Mouse (Mus musculus) hindbrain, embryonic 12.5 days (tissue): ENCODE measurements around the gene Shisa5. TPM values are rescaled to one million over a fixed set of nuclear protein-coding genes. Genes with fewer than 3 reads are reported as not detected.

Source experiments
- ATAC-seq: fragments of 200-750 bp; cut with Nextera tagmentation; 2 replicates; pipeline ENCODE4 v1.8.0; 2017; ENCODE audit warnings: moderate TSS enrichment; ENCODE audit not compliant: low FRiP score
- H3K27ac ChIP-seq: fragments of 300-500 bp; sonication (generic); 2 replicates; pipeline ENCODE4 v1.5.1; 2016; ENCODE audit warnings: mild to moderate bottlenecking
- H3K27me3 ChIP-seq: fragments of 300-500 bp; sonication (generic); 2 replicates; pipeline ENCODE4 v1.6.1; 2016; ENCODE audit warnings: mild to moderate bottlenecking
- H3K36me3 ChIP-seq: fragments of 300-500 bp; sonication (generic); 2 replicates; pipeline ENCODE4 v1.6.1; 2016; ENCODE audit warnings: mild to moderate bottlenecking
- H3K4me1 ChIP-seq: fragments of 300-500 bp; sonication (generic); 2 replicates; pipeline ENCODE4 v1.6.1; 2016
- H3K4me2 ChIP-seq: fragments of 300-500 bp; sonication (generic); replicated peaks from 2 replicates; pipeline ENCODE4 v1.6.1; 2016; ENCODE audit warnings: mild to moderate bottlenecking
- H3K4me3 ChIP-seq: fragments of 300-500 bp; sonication (generic); 2 replicates; pipeline ENCODE4 v1.5.1; 2016; ENCODE audit warnings: mild to moderate bottlenecking
- H3K9ac ChIP-seq: fragments of 300-500 bp; sonication (generic); 2 replicates; pipeline ENCODE4 v1.6.1; 2016; ENCODE audit warnings: mild to moderate bottlenecking, moderate library complexity
- H3K9me3 ChIP-seq: fragments of 300-500 bp; sonication (generic); replicated peaks from 2 replicates; pipeline ENCODE4 v1.6.1; 2016; ENCODE audit warnings: mild to moderate bottlenecking
- WGBS: fragments of 180-500 bp; shearing (Covaris S2); methylation state at CpG from one replicate; pipeline ENCODE4 v1.1.7; 2016; 5-methylcytosine and 5-hydroxymethylcytosine counted together
- polyA plus RNA-seq: library from polyadenylated mRNA; unstranded; fragments of >200 nt; fragmentation: Nextera tagmentation; extraction: Ambion mirVana; gene quantifications from 2 replicates; pipeline ENCODE4 v1.2.1, GENCODE M21; 2016

Shisa5 gene
- polyA plus RNA-seq, 1 experiment from 2014 or later: 52.3 TPM

- Histone ChIP-seq H3K36me3 (peaks cover 47% of the 10 kb centered on the region), H3K9me3 (no peaks in the 10 kb centered on the region), H3K4me1 (peaks cover 49% of the 10 kb centered on the region), H3K9ac (peak overlapping the region; percentile 83), H3K4me2 (peak overlapping the region; percentile 94), H3K4me3 (peak overlapping the region; percentile 46), H3K27ac (peak overlapping the region; percentile 98; the same call in 1 of the 2 replicates), H3K27me3 (no peaks in the 10 kb centered on the region)
- ATAC-seq: no peak
- 53% methylated on average over 6 of the region's 6 CpGs for WGBS
These were observed 60.6 kb downstream of the Shisa5 start for GRCm38 (mm10) chr9:109098969-109099368.

- H3K27me3 ChIP-seq: no peaks in the 10 kb centered on the region
- peaks cover 62% of the 10 kb centered on the region for H3K36me3 ChIP-seq
- no peak overlapping the region for H3K27ac ChIP-seq
- no peak for ATAC-seq
- peaks cover 39% of the 10 kb centered on the region for H3K4me1 ChIP-seq
- H3K9me3 ChIP-seq: no peaks in the 10 kb centered on the region
- H3K4me2 ChIP-seq: no peak overlapping the region
- H3K9ac ChIP-seq: no peak overlapping the region
- no peak overlapping the region for H3K4me3 ChIP-seq
- WGBS: 90% methylated on average over 20 of the region's 20 CpGs
These were observed 62.1 kb downstream of the Shisa5 start for GRCm38 (mm10) chr9:109100307-109100928.

GRCm38 (mm10) chr9:109101933-109102445 is 63.6 kb downstream of the Shisa5 start:
- H3K36me3 ChIP-seq: peaks cover 77% of the 10 kb centered on the region
- 94% methylated on average over 5 of the region's 5 CpGs for WGBS
- H3K9me3 ChIP-seq: no peaks in the 10 kb centered on the region
- H3K4me1 ChIP-seq: peaks cover 32% of the 10 kb centered on the region
- no peak overlapping the region for H3K9ac ChIP-seq
- no peak for ATAC-seq
- H3K27ac ChIP-seq: no peak overlapping the region
- H3K4me2 ChIP-seq: no peak overlapping the region
- H3K27me3 ChIP-seq: no peaks in the 10 kb centered on the region
- H3K4me3 ChIP-seq: no peak overlapping the region

- H3K27ac ChIP-seq: no peak overlapping the region
- H3K36me3 ChIP-seq: peaks cover 83% of the 10 kb centered on the region
- no peak for ATAC-seq
- peaks cover 27% of the 10 kb centered on the region for H3K4me1 ChIP-seq
- WGBS: 95% methylated on average over 3 of the region's 3 CpGs
- H3K27me3 ChIP-seq: no peaks in the 10 kb centered on the region
- no peak overlapping the region for H3K4me3 ChIP-seq
- no peaks in the 10 kb centered on the region for H3K9me3 ChIP-seq
- H3K9ac ChIP-seq: no peak overlapping the region
- H3K4me2 ChIP-seq: no peak overlapping the region
These were observed 64.2 kb downstream of the Shisa5 start for GRCm38 (mm10) chr9:109102541-109102940.

- Histone ChIP-seq H3K4me1 (peaks cover 19% of the 10 kb centered on the region), H3K27ac (no peak overlapping the region), H3K9me3 (no peaks in the 10 kb centered on the region), H3K4me2 (no peak overlapping the region), H3K4me3 (no peak overlapping the region), H3K36me3 (peaks cover 90% of the 10 kb centered on the region), H3K27me3 (no peaks in the 10 kb centered on the region), H3K9ac (no peak overlapping the region)
- WGBS: 86% methylated on average over 7 of the region's 7 CpGs
- ATAC-seq: no peak
These were observed 64.9 kb downstream of the Shisa5 start for GRCm38 (mm10) chr9:109103250-109103649.

GRCm38 (mm10) chr9:109104083-109104482 is 65.7 kb downstream of the Shisa5 start:
- H3K9ac ChIP-seq: no peak overlapping the region
- no peak for ATAC-seq
- H3K4me3 ChIP-seq: no peak overlapping the region
- 86% methylated on average over 9 of the region's 9 CpGs for WGBS
- H3K4me2 ChIP-seq: no peak overlapping the region
- peaks cover 11% of the 10 kb centered on the region for H3K4me1 ChIP-seq
- no peaks in the 10 kb centered on the region for H3K27me3 ChIP-seq
- no peaks in the 10 kb centered on the region for H3K9me3 ChIP-seq
- no peak overlapping the region for H3K27ac ChIP-seq
- H3K36me3 ChIP-seq: peaks cover 96% of the 10 kb centered on the region

GRCm38 (mm10) chr9:109105011-109105410 is 66.6 kb downstream of the Shisa5 start:
- H3K27me3 ChIP-seq: no peaks in the 10 kb centered on the region
- ATAC-seq: no peak

GRCm38 (mm10) chr9:109105648-109106047 is 67.3 kb downstream of the Shisa5 start:
- 97% methylated on average over 12 of the region's 12 CpGs for WGBS
- Histone ChIP-seq H3K27me3 (no peaks in the 10 kb centered on the region), H3K9me3 (no peaks in the 10 kb centered on the region), H3K4me1 (no peaks in the 10 kb centered on the region), H3K4me3 (no peak overlapping the region), H3K27ac (no peak overlapping the region), H3K4me2 (no peak overlapping the region), H3K36me3 (peaks cover 96% of the 10 kb centered on the region), H3K9ac (no peak overlapping the region)
- no peak for ATAC-seq

More at GRCm38 (mm10) chr9:109105011-109105410, 66.6 kb downstream of the Shisa5 start:
- Histone ChIP-seq H3K4me1 (peaks cover 4% of the 10 kb centered on the region; the same call in 1 of the 2 replicates), H3K9ac (no peak overlapping the region), H3K9me3 (no peaks in the 10 kb centered on the region), H3K4me3 (no peak overlapping the region), H3K27ac (no peak overlapping the region), H3K4me2 (no peak overlapping the region), H3K36me3 (peaks cover 96% of the 10 kb centered on the region)
- WGBS: 84% methylated on average over 12 of the region's 12 CpGs

- Histone ChIP-seq H3K4me1 (no peaks in the 10 kb centered on the region), H3K4me2 (no peak overlapping the region), H3K9me3 (no peaks in the 10 kb centered on the region), H3K4me3 (no peak overlapping the region), H3K27me3 (no peaks in the 10 kb centered on the region), H3K36me3 (peaks cover 97% of the 10 kb centered on the region), H3K9ac (no peak overlapping the region), H3K27ac (no peak overlapping the region)
- no peak for ATAC-seq
- 78% methylated on average over 5 of the region's 6 CpGs for WGBS
These were observed 69.0 kb downstream of the Shisa5 start for GRCm38 (mm10) chr9:109107341-109107740.

Other genes starting within 250 kb of the Shisa5 start
- 20.2 and 23.3 TPM in 2 replicates for gene Nckipsd, start 230.2 kb upstream of the Shisa5 start, polyA plus RNA-seq
- gene Celsr3, start 212.2 kb upstream of the Shisa5 start, polyA plus RNA-seq: 11.9 TPM in 2 replicates
- gene Slc26a6, start 185.3 kb upstream of the Shisa5 start, polyA plus RNA-seq: 12.7 and 16.5 TPM in 2 replicates
- gene Tmem89, start 123.9 kb upstream of the Shisa5 start, polyA plus RNA-seq: 0.44 and 0.48 TPM in 2 replicates
- 346 and 367 TPM in 2 replicates for gene Uqcrc1, start 101.9 kb upstream of the Shisa5 start, polyA plus RNA-seq
- gene Col7a1, start 85.0 kb upstream of the Shisa5 start, polyA plus RNA-seq: 3.1 and 3.9 TPM in 2 replicates
- not detected in 2 replicates for gene Ucn2, start 52.6 kb upstream of the Shisa5 start, polyA plus RNA-seq
- gene Pfkfb4, start 46.8 kb upstream of the Shisa5 start, polyA plus RNA-seq: 20.1 and 24.0 TPM in 2 replicates
- 8.0 and 9.9 TPM in 2 replicates for gene Trex1, start 21.2 kb downstream of the Shisa5 start, polyA plus RNA-seq
- 29.3 and 31.8 TPM in 2 replicates for gene Atrip, start 35.6 kb downstream of the Shisa5 start, polyA plus RNA-seq
- gene Ccdc51, start 43.9 kb downstream of the Shisa5 start, polyA plus RNA-seq: 11.9 and 12.1 TPM in 2 replicates
- gene Tma7, start 44.0 kb downstream of the Shisa5 start, polyA plus RNA-seq: 746 and 747 TPM in 2 replicates
- gene Plxnb1, start 56.8 kb downstream of the Shisa5 start, polyA plus RNA-seq: 38.4 and 41.2 TPM in 2 replicates
- not detected in 2 replicates for gene Fbxw21, start 123.5 kb downstream of the Shisa5 start, polyA plus RNA-seq
- gene Fbxw13, start 157.4 kb downstream of the Shisa5 start, polyA plus RNA-seq: not detected in 2 replicates
- not detected in 2 replicates for gene Fbxw20, start 196.2 kb downstream of the Shisa5 start, polyA plus RNA-seq
- gene Fbxw14, start 249.1 kb downstream of the Shisa5 start, polyA plus RNA-seq: not detected in 2 replicates